Mouse (Mus musculus): ENCODE results near the gene Spire2. TPM values are rescaled to one million over a fixed set of nuclear protein-coding genes. Genes with fewer than 3 reads are reported as not detected.

Gene Spire2
- polyA plus RNA-seq, 1 experiment, result 27.4 TPM

DNA sequence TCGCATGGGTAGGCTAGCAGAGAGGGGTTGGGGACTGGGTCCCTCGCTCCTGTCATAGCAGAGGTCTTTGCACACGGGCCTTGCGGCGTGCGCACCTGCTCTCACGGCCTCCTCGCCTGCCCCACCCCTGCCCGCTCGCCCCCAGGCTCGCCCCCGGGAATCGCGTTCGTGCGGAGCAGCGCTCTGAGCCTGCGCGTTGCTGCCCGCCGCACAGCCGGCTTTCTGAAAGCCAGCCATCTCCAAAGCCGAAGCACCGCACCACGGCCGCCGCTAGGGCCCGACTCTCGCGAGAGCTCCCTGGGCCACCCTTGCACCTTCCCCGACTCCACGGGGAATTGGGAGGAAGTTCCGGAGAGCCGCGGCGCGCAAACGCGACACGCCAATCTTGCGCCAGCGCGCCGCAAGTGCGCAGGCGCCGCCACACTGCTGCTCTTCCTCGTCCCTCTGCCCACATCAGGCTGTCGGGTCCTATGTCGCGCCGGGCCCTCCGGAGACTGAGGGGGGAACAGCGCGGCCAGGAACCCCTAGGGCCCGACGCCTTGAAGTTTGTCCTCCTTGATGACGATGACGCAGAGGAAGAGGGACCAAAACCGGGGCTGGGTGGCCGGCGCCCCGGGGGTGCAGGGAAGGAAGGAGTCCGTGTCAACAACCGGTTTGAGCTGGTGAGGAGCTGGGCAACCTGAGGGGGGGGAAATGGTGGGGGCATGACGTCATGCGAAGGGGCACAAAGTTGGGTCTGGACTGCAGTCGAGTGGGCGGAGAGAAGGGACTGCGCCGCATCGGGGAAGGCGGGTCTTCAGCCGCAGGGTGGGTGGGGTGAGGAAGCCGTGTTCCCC is 41.1 kb downstream of the Spire2 start, which contains the start of gene Tcf25:
TSS of gene Tcf25 (plus strand) at position 351 of the 836 bp plus-strand sequence.
- under 1% methylated on average over 75 of the region's 75 CpGs for WGBS
- peak; percentile 76 for DNase-seq (ENCODE audit: low read depth, low spot score)

GRCm38 (mm10) chr8:123374239-123374578 is 41.7 kb downstream of the Spire2 start:
- peak; percentile 57 for DNase-seq (ENCODE audit: low read depth, low spot score)
- WGBS, result under 1% methylated on average over 20 of the region's 20 CpGs

DNA sequence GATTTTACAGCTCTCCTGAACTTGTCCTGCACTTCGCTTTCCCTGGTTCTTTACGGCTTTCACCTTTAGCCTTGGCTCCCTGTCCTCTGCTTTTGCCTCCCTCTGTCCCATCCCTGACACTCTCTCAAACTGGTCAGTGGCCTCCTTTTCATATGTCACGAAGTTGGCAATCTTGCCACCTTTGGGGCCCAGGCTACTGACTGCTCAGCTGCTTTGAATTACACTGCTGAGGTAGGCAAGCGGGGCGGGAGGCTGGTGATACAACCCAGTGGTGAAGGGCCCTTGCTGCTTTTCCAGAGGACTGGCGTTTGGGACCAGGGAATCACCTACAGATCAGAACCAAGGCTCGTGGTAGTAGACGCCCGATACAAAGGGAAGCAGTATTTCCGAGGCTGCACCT is 43.2 kb downstream of the Spire2 start:
- 64% methylated on average over 10 of the region's 10 CpGs for WGBS
- no peak for DNase-seq (ENCODE audit: low read depth, low spot score)

DNA sequence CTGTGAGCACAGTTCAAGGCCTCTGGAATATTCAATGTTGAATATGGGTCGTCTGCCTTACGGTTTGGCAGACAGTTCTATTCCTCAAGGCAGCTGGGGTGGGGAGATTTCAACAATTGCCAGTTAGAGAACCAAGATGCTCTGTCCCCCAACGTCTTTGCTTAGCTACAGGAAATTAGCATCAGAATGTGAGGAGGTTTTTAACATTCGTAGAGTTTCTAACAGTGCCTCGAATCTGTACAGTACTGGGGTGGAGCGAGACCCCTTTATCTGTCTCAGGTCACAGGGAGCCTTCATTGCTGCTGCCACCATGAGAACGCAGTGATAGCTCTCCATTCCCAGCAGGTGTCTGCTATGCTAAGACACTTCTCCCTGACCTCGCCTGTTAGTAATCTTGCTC is 43.6 kb downstream of the Spire2 start:
- WGBS, result 68% methylated on average over 8 of the region's 8 CpGs
- no peak for DNase-seq (ENCODE audit: low read depth, low spot score)

GRCm38 (mm10) chr8:123381711-123382110 is 49.2 kb downstream of the Spire2 start:
- DNase-seq (ENCODE audit: low read depth, low spot score), result no peak
- 93% methylated on average over 4 of the region's 4 CpGs for WGBS

DNA sequence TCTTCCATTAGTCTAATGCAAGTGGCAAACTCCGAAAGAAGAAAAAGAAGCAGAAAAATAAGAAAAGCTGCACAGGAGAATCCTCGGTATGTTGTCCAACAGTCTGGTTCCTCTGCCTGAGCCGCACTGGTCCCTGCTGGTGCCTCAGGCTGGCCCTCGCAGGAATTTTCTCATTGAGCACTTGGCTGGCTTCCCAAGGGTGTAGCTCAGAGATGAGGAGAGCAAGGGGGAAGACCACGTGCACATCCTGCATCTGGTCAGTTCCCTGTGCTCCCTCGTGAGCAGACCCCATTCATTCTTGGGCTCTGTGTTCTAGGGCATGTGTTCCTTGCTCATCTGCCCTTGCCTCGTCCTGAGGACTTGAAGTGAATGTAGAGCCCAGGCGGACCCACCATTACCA is 50.0 kb downstream of the Spire2 start:
- WGBS, result 69% methylated on average over 8 of the region's 8 CpGs

GRCm38 (mm10) chr8:123384883-123385540 is 52.5 kb downstream of the Spire2 start:
- DNase-seq (ENCODE audit: low read depth, low spot score), result no peak
- whole genome bisulfite sequencing, result 41% methylated on average over 9 of the region's 9 CpGs

More for the DNA sequence above, 50.0 kb downstream of the Spire2 start:
- no peak for DNase-seq (ENCODE audit: low read depth, low spot score)

DNA sequence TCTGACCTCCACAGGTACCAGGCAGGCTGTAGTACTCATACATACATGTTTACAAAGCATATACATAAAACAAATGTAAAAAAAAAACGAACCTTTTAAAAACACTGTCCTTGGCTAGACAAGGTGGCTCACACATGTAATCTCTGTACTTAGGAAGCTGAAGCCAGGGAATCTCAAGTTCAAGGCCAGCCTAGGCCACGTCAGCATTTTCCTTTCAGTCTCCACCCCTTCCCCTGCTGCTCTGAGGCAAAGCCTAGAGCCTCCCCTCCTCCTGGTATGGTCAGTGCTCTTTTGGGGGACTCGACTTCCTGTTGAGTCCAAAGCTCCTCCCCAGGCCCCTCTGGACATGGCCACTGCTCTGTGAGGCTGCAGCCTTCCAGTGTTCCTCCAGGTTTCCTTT is 54.5 kb downstream of the Spire2 start:
- DNase-seq (ENCODE audit: low read depth, low spot score), result no peak
- WGBS, result 82% methylated on average over 3 of the region's 3 CpGs

- WGBS, result 76% methylated on average over 8 of the region's 8 CpGs
- no peak for DNase-seq (ENCODE audit: low read depth, low spot score)
Measured at GRCm38 (mm10) chr8:123387801-123388200, 55.3 kb downstream of the Spire2 start.

DNA sequence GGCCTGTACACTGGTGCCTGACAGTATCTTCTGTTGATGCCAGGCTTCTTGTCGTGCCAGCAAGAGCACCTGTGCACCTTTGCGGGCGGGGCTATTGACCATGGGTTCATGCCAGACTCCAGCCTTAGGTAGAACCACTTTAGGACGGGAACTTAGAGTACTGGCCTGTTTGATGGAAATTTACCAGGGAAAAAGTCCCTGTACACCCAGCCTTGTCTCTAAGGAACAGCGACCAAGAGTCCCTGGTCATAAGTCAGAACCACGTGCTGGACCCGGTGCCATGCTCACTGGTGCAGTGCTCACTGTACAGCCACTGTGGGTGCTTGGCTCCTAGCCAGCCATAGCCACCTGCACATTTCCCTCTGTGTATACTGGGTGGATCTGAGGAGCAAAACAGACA is 56.5 kb downstream of the Spire2 start:
- no peak for DNase-seq (ENCODE audit: low read depth, low spot score)
- WGBS, result 36% methylated on average over 7 of the region's 7 CpGs

- WGBS, result 92% methylated on average over 13 of the region's 13 CpGs
- DNase-seq (ENCODE audit: low read depth, low spot score), result no peak
Measured at GRCm38 (mm10) chr8:123398308-123398707, 65.8 kb downstream of the Spire2 start.

- no peak for DNase-seq (ENCODE audit: low read depth, low spot score)
- WGBS, result 92% methylated on average over 9 of the region's 9 CpGs
Measured at GRCm38 (mm10) chr8:123401936-123402335, 69.4 kb downstream of the Spire2 start.

DNA sequence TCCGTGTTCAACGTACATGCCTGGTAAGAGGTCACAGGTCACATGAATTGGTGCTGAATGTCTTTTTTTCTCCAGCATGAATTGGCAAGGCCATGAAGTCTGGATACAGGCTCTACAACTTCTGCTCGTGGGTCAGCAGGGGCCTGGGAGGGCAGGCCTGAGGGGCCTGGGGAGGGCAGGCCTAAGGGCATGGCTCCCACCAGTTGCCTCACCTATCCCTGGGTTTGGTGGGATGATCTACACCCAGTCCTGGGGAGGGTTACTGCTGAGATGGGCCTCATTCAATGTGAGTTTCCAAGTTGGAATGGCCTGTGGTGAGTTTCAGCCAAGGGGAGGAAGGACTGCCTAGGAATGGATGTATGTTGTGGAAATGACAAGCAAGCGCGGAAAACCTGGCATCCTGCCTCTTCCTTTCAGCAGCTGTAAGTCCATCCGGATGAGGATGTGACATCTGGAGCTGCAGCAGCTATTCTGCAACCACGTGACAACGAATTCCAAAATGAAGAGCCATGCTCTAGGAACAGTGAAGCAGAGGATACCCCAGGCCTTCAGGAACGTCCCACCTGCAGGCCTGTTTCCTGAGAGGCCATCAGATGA is 70.3 kb downstream of the Spire2 start:
- no peak for DNase-seq (ENCODE audit: low read depth, low spot score)
- WGBS, result 76% methylated on average over 9 of the region's 9 CpGs

GRCm38 (mm10) chr8:123404521-123404920 is 72.0 kb downstream of the Spire2 start:
- DNase-seq (ENCODE audit: low read depth, low spot score), result no peak
- 45% methylated on average over 8 of the region's 8 CpGs for WGBS

GRCm38 (mm10) chr8:123406786-123407185 is 74.3 kb downstream of the Spire2 start, which contains the start of gene Mc1r:
Gene Mc1r, plus strand, starts transcription at chr8:123407107.
- no peak for DNase-seq (ENCODE audit: low read depth, low spot score)

DNA sequence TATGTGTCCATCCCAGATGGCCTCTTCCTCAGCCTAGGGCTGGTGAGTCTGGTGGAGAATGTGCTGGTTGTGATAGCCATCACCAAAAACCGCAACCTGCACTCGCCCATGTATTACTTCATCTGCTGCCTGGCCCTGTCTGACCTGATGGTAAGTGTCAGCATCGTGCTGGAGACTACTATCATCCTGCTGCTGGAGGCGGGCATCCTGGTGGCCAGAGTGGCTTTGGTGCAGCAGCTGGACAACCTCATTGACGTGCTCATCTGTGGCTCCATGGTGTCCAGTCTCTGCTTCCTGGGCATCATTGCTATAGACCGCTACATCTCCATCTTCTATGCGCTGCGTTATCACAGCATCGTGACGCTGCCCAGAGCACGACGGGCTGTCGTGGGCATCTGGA is 75.1 kb downstream of the Spire2 start:
- DNase-seq (ENCODE audit: low read depth, low spot score), result no peak
- 89% methylated on average over 13 of the region's 13 CpGs for WGBS

More at GRCm38 (mm10) chr8:123406786-123407185, 74.3 kb downstream of the Spire2 start, which contains the start of gene Mc1r:
- 9% methylated on average over 4 of the region's 4 CpGs for whole genome bisulfite sequencing

- no peak for DNase-seq (ENCODE audit: low read depth, low spot score)
- WGBS, result 62% methylated on average over 9 of the region's 9 CpGs
Measured at GRCm38 (mm10) chr8:123408586-123409544, 76.4 kb downstream of the Spire2 start.

- no peak for DNase-seq (ENCODE audit: low read depth, low spot score)
- WGBS, result 63% methylated on average over 8 of the region's 8 CpGs
Measured at GRCm38 (mm10) chr8:123410049-123410587, 77.6 kb downstream of the Spire2 start.

GRCm38 (mm10) chr8:123410788-123411187 is 78.3 kb downstream of the Spire2 start:
- WGBS, result 17% methylated on average over 11 of the region's 11 CpGs
- no peak for DNase-seq (ENCODE audit: low read depth, low spot score)

Measured in large intestine, adult 2 months (tissue).